Mouse (Mus musculus) liver, adult 2 months (tissue): ENCODE data around the gene Agtrap.

Experiments
- CTCF ChIP-seq: fragments of 200-500 bp; IDR thresholded peaks from 2 replicates; pipeline ENCODE4 v1.5.1; 2011; ENCODE audit warnings: low read depth, low read length, control low read depth
- POLR2A ChIP-seq: fragments of 200-500 bp; IDR thresholded peaks from 2 replicates; pipeline ENCODE4 v1.6.1; 2011; ENCODE audit warnings: low read length, control low read depth; ENCODE audit not compliant: insufficient read depth; ENCODE audit errors: extremely low read depth

DNA sequence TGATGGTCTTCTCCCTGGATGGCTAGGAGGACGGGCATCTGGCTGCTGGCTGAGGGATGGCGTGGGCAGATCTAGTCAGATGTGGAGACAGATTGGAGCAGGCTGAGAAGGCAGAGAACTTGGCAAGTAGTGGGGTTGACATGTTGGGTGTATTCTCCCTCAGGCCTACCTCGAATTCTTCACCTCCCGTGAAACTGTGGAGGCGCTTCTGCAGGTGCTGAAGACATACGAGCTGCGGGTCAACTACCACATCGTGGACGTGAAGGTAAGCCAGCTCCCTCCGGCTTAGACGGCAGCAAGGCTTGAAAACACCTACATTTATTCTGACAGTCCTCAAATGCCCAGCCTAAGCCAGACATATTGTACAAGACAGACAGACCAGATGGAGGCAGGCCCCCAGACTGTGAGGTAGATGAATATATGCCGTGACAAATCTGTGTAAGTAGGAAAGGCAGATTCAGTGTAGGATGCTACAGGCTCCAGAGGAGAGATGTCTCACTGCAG lies 34.4 kb downstream of the Agtrap start:
- TF ChIP-seq POLR2A (no peak), CTCF (no peak)
